Mouse (Mus musculus) gastrocnemius, postnatal 4 days (tissue): ENCODE measurements around the gene Tnfrsf1b. TPM values are rescaled to one million over a fixed set of nuclear protein-coding genes. Genes with fewer than 3 reads are reported as not detected.

ENCODE experiments used
- DNase-seq, 2 experiments: peaks; one replicate each; pipeline ENCODE4 v3.0.0; 2021 to 2022; ENCODE audit warnings: low spot score in 2 of 2, mixed read lengths in 2 of 2
- total RNA-seq, 2 experiments: library from RNA; stranded (reverse); gene quantifications; 2 replicates each; pipeline ENCODE4 v1.2.3; 2021

The Tnfrsf1b gene
- total RNA-seq, 2 experiments from 2014 or later: 7.3 to 9.2 TPM

GRCm38 (mm10) chr4:145220001-145220400 is 26.7 kb downstream of the Tnfrsf1b start:
- DNase-seq: no peak

GRCm38 (mm10) chr4:145219240-145219985 is 27.3 kb downstream of the Tnfrsf1b start:
- no peak for DNase-seq

GRCm38 (mm10) chr4:145217837-145218236 is 28.8 kb downstream of the Tnfrsf1b start:
- no peak for DNase-seq

GRCm38 (mm10) chr4:145217046-145217445 is 29.6 kb downstream of the Tnfrsf1b start:
- no peak for DNase-seq

GRCm38 (mm10) chr4:145215396-145215795 is 31.3 kb downstream of the Tnfrsf1b start:
- no peak for DNase-seq

GRCm38 (mm10) chr4:145214786-145215174 is 31.9 kb downstream of the Tnfrsf1b start:
- no peak for DNase-seq

- peak; percentile 91 to 97 for DNase-seq
These were observed 32.5 kb downstream of the Tnfrsf1b start for GRCm38 (mm10) chr4:145213999-145214785.

GRCm38 (mm10) chr4:145211076-145211475 is 35.6 kb downstream of the Tnfrsf1b start:
- no peak for DNase-seq

- DNase-seq: no peak
These were observed 36.1 kb downstream of the Tnfrsf1b start for GRCm38 (mm10) chr4:145210564-145210963.

GRCm38 (mm10) chr4:145209690-145210088 is 37.0 kb downstream of the Tnfrsf1b start:
- DNase-seq: no peak

GRCm38 (mm10) chr4:145209076-145209689 is 37.5 kb downstream of the Tnfrsf1b start:
- DNase-seq: no peak

- no peak for DNase-seq
These were observed 38.8 kb downstream of the Tnfrsf1b start for GRCm38 (mm10) chr4:145207718-145208371.

- DNase-seq: no peak
These were observed 41.9 kb downstream of the Tnfrsf1b start for GRCm38 (mm10) chr4:145204779-145205178.

- no peak for DNase-seq
These were observed 43.4 kb downstream of the Tnfrsf1b start for GRCm38 (mm10) chr4:145203305-145203704.

- DNase-seq: no peak
These were observed 45.2 kb downstream of the Tnfrsf1b start for GRCm38 (mm10) chr4:145201424-145201823.

- DNase-seq: no peak
These were observed 46.5 kb downstream of the Tnfrsf1b start for GRCm38 (mm10) chr4:145199982-145200699.

GRCm38 (mm10) chr4:145196586-145196985 is 50.1 kb downstream of the Tnfrsf1b start:
- no peak for DNase-seq

- no peak for DNase-seq
These were observed 51.5 kb downstream of the Tnfrsf1b start for GRCm38 (mm10) chr4:145195172-145195571.

- peak; percentile 91 to 94 for DNase-seq
These were observed 52.0 kb downstream of the Tnfrsf1b start, which contains the start of gene Vps13d for GRCm38 (mm10) chr4:145194559-145195162. TSS of gene Vps13d (minus strand) at chr4:145195005.

- peak; percentile 28 to 74 for DNase-seq
These were observed 52.6 kb downstream of the Tnfrsf1b start for GRCm38 (mm10) chr4:145193991-145194511.
